Mouse (Mus musculus) heart, adult 18-20 months (tissue): ENCODE measurements around the gene Cdhr3. TPM values are rescaled to one million over a fixed set of nuclear protein-coding genes. Genes with fewer than 3 reads are reported as not detected.
A peak's percentile ranks its signal among the peaks of the same experiment; 100 is the strongest.
"Not testable (repeated sequence)": the region's sequence is repeated elsewhere in the genome, so short reads cannot be mapped to it uniquely, and the experiment has no call there.

Experiments used
- DNase-seq, 2 experiments: peaks; one replicate each; pipeline ENCODE4 v3.0.0; 2021 to 2022; ENCODE audit warnings: mixed read lengths in 1 of 2
- microRNA-seq, 2 experiments: library from miRNA; unstranded; fragments of <30 nt; microRNA quantifications; one replicate each; pipeline ENCODE4 v1.2.0; 2022
- total RNA-seq, 2 experiments: library from RNA; stranded (reverse); gene quantifications; 2 replicates each; pipeline ENCODE4 v1.2.3; 2021

Cdhr3 gene
- total RNA-seq, 2 experiments from 2014 or later, result 0.27 to 0.87 TPM

DNA sequence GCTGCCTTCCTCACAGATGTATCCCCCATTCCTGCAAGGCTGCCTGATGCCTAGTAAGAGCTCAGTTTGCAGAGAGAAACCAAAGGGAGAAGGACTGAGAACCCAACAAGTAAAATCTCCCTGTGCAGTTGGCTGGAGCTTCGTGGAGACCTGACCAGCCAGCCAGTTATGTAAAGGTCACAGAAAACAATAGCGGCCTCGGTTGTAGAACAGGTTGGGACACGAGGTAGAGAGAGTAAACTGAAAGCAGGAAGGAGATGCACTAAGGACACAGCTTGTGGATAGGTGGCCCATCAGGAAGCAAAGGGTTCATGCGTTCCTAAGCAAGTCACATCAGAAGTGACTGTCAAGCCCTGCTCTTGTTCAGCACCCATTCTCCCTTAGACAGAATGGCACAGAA is 86.8 kb downstream of the Cdhr3 start:
- DNase-seq, result no peak

GRCm38 (mm10) chr12:33003339-33003965 is 89.2 kb downstream of the Cdhr3 start:
- no peak for DNase-seq

DNA sequence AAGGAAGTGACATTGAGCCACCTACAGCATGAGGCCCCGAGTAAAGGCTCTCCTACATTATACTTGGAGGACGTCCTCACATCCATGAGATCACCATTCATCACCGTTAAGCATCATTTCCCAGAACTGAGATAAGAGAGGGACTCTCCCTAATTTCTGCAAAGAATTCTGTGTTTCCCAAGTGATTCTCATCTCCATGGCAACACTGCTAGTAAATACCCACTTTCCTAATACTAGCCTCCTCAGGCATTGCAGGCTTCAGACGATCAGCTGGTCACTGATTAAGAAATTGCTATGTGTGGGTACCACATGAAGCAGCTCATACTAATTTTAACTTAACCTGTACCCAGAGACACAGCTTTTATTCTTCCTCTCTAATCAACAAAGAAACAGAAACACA is 92.3 kb downstream of the Cdhr3 start:
- peak in 1 of 2 experiments; percentile 15 for DNase-seq

DNA sequence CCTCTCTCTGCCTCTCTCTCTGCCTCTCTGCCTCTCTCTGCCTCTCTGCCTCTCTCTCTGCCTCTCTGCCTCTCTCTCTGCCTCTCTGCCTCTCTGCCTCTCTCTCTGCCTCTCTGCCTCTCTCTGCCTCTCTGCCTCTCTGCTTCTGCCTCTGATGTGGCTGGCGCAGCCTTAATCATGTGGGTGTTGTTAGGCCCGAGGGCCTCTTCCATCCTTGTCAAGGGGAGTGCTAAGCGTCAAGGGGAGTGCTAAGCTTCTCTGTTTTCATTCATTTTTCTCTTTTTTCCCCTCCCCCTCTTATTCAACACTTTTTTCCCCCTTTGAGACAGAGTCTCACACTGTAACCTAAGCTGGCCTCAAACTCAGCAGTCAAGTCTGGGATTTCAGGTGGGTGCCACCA is 92.9 kb downstream of the Cdhr3 start:
- DNase-seq, result not testable (repeated sequence)

- no peak for DNase-seq
These were observed 93.9 kb downstream of the Cdhr3 start for GRCm38 (mm10) chr12:32998766-32999165.

DNA sequence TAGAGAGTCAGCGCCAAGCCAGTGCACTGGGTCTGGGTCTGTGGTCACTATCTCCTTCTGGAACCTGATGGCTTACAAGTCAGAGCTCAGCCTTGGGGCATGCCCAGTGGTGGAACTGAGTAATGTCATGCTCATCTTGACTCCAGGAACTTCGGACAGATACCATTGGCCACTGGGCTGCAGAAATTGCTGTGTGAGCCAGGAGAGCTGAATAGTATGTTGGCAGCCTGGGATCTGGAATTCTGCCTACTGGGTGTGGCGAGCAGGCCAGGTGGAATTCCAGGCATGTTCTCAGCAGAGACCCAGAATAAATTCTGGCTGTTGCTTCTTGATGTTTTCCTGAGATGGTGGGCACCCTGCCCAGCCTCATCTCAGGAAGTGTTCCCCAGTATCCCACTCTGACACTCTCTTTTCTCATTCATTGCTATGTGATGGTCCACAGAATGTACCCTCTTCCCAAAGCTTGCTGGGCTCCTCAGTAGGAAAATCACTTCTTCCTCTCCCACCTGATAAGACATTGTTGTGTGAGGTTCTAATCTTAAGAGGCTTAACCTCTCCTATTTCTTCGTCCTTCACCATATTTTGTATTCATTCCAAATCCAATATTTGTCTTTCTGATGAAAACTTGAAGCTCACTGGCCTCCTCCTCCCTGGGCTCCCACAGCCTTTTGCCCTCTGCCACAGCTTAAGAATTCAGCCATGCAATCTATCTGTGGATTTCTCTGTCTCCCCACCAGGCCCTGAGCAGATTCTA is 97.4 kb downstream of the Cdhr3 start:
- peak; percentile 56 to 68 for DNase-seq

DNA sequence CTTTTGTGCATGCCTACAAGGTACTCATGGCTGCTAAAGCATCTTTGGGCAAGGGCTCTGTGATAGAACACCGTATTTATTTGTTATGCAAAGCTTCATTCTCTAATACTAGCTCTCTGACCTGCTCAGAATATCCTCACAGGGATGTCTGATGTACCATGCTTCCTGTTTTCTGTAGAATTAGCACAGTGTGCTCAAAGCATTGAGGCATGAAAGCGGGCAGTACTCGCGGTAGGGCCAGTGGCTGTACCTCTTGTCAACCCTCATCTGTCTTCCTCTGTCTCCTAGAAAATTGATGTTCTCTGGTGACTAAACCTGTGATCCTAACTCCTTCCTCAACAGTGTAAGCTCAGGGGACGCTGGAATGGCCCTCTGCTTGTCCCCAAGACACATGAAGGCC is 98.6 kb downstream of the Cdhr3 start:
- DNase-seq, result no peak

- peak; percentile 29 to 37 for DNase-seq
These were observed 102.9 kb downstream of the Cdhr3 start for GRCm38 (mm10) chr12:32989731-32990130.

DNA sequence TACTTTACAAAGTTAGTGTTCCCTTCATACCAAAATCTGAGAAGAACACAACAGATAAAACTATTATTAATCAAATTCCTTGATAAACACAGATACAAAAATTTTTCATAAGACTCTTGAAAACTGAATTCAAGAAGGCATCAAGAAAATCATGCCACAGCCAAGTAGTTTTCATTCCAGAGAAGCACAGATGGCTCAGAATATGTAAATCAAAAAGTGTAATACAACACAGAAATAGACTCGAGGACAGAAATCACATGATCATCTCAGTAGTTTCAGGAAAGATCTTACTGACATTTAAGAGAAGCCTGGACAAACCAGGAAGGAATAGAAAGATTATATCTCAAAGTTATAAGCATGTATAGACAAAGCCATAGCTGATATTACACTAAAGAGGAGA is 106.4 kb downstream of the Cdhr3 start:
- DNase-seq, result no peak

Small RNA genes lying within 50 kb of the gene (microRNA-seq; reads per million reads assigned to microRNA genes)
- 0 reads per million in 2 experiments for gene Gm22904

Other genes with a start within 250 kb of the Cdhr3 start
- 10 to 100 TPM; 79.8 to 88.6 TPM for gene Sypl, start 139.0 kb downstream of the Cdhr3 start, total RNA-seq
- 10 to 100 TPM; 16.9 to 17.4 TPM for gene Atxn7l1, start 54.8 kb upstream of the Cdhr3 start, total RNA-seq